Mouse (Mus musculus) forebrain, embryonic 10.5 days (tissue): ENCODE data around the gene Itgb5. TPM values are rescaled to one million over a fixed set of nuclear protein-coding genes. Genes with fewer than 3 reads are reported as not detected.

Experiments used
- polyA plus RNA-seq: library from polyadenylated mRNA; unstranded; fragments of >200 nt; fragmentation: Nextera tagmentation; extraction: Ambion mirVana; gene quantifications from 2 replicates; pipeline ENCODE4 v1.2.1, GENCODE M21; 2016

The Itgb5 gene
- polyA plus RNA-seq, 1 experiment from 2014 or later = 10.6 TPM

Other genes starting within 250 kb of the Itgb5 start
- gene Heg1, start 145.3 kb upstream of the Itgb5 start, polyA plus RNA-seq = 22.8 and 23.1 TPM in 2 replicates
- 0.24 and 0.38 TPM in 2 replicates for gene Muc13, start 35.6 kb upstream of the Itgb5 start, polyA plus RNA-seq
- gene Umps, start 137.4 kb downstream of the Itgb5 start, polyA plus RNA-seq = 107 and 111 TPM in 2 replicates